Mouse (Mus musculus): ENCODE data around the gene Tead1. TPM values are rescaled to one million over a fixed set of nuclear protein-coding genes. Genes with fewer than 3 reads are reported as not detected.

Tead1 gene
- total RNA-seq (2023): 0.05 and 0.06 TPM in 2 replicates

GRCm38 (mm10) chr7:112679171-112679512, at the start of gene Tead1:
Tead1 (plus strand) TSS chr7:112679318.

DNA sequence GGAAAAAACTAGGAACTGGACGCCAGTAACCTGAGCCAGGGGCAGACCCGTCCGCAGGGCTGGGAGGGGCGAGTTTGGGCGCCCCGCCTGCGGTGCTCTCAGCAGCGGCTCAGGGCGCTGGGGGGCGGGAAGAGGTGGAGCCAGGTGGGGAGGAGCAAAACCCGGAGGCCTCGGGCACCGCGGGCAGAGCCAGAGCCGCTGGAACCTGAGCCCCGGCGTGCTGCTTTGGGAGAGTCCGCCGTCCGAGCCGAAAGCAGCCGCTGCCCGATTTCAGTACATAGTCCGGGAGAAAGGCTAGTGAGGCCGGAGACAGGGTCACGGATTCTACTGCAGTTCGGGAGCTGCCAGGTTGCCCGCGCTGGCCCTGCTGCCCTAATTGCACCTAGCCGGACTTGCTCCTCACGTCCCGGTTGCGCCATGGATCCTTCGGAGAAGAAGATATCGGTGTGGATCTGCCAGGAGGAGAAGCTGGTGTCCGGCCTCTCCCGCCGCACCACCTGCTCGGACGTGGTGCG, 274.7 kb downstream of the Tead1 start, which contains the start of gene Rassf10:
Gene Rassf10, plus strand, starts transcription at position 186 of the 515 bp plus-strand sequence.

